Mouse (Mus musculus) cerebellum, postnatal 4 days (tissue): Measurements from ENCODE around the gene Mrpl4.

Experiments
- DNase-seq, 2 experiments: peaks; one replicate each; pipeline ENCODE4 v3.0.0; 2022; ENCODE audit warnings: low spot score in 2 of 2, mixed read lengths in 1 of 2

Mrpl4 gene

DNA sequence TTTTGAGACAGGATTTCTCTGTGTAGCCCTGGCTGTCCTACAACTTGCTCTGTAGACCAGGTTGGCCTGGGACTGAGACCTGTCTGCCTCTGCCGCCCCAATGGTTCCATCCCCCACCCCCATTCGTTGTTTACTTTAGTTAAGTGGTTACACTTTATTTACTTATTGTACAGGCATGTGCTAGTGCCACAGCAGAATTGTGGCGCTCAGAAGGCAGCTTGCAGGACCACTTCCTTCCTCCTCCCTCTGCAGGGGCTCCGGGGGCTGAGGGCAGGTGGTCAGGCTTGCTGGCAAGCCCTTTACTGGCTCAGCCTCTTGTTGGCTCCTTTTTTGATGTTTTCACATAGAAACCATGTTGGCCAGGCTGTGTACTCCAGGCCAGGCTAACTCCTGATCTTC lies 14.6 kb downstream of the Mrpl4 start:
- DNase-seq = no peak

DNA sequence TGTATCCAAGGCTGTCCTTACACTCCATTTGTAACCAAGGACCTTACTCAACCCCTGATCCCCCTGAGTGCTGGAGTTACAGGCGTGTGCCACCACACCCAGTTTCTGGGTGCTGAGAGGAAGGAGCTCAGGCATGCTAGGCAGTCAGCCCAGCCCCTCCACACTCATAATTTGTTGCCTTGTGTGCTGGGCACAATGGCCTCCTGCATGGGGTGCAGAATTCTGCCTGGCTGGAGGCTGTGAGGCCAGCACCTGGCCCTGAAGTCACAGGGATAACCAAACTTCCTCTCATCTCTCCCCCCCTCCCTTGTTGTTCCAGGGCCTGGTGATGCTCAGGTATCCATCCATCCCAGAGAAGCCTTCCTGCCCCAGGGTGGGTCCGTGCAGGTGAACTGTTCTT lies 16.1 kb downstream of the Mrpl4 start:
- no peak for DNase-seq

DNA sequence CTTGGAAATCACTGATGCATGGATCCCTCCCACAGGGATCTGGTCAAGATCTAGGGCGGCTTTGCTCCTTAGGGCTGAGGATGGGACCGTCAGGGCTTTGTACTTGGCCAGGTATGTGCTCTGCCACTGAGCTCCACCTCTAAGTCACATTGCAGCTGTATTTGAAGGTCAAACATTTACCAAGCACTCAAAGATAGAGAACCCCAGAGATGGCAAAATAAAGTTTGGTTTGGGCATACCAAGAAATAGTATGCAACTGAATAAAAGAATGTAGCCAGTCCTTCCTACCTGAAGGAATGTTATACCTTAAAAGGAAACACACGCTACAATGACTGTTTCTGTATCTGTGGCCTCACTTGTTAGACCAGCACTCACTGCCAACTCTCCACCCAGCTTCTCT lies 18.8 kb downstream of the Mrpl4 start:
- DNase-seq = no peak

DNA sequence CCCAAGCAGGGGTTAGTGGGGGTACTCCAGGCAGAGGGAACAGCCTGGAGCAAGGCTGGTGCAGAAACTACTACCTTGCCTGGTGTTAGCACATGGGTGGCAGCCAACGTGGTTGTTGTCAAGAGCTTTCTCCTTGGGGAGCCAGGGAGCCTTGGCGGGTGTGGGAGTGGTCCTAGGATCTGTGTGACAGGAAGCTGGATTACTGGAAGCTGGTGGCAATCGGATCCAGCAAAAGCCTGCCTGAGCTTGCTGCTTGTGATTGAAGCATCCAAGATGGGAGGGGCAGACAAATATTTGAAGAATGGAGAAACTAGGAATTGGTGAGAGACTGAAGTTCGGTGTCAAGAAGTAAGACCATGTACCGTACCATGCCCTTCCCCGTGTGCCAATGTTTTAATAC lies 19.8 kb downstream of the Mrpl4 start:
- no peak for DNase-seq

DNA sequence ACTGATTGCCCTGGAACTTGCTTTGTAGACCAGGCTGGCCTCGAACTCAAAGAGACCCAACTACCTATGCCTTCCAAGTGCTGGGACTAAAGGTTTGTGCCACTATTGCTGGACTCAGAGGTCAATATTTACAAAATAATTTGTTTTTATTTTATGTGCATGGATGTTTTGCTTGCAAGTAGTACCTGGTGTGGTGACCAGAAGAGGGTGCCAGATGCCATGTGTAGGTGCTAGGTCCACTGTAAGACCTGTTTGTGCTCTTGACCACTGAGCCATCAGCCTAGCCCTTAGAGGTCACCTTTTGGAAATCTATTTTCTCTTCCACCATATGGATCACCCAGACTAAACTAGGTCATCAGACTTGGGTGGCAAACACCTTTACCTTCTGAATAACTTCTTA lies 20.2 kb downstream of the Mrpl4 start:
- DNase-seq = no peak

DNA sequence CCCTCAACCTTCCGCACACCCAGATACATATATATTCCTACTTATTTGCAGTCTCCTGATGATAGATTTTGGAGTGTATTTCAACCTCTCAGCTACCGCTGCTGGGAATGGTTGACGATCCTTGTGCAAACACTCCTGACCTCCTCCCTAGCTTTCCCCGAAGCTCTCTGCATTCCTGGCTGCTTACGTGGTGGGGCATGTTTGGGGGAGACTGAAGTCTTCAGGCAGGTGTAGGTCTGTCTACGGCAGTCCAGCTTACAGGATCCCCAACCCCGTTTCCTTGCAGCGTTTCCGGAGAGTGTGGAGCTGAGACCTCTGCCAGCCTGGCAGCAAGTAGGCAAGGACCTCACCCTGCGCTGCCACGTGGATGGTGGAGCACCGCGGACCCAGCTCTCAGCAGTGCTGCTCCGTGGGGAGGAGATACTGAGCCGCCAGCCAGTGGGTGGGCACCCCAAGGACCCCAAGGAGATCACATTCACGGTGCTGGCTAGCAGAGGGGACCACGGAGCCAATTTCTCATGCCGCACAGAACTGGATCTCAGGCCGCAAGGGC lies 22.8 kb downstream of the Mrpl4 start:
- DNase-seq = no peak

DNA sequence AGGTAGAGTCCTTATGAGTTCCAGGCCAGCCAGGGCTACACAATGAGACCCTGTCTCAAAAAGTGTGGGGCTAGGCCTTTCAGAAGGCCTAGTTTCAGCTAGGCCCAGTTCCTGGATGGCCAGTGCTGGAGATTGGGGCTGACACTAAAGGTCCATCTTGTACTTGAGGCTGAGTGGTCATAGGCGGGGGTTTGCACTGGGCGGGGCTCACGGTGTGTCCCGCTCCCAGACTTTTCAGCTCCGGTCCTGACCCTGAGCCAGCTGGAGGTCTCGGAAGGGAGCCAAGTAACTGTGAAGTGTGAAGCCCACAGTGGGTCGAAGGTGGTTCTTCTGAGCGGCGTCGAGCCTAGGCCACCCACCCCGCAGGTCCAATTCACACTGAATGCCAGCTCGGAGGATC lies 24.3 kb downstream of the Mrpl4 start:
- no peak for DNase-seq

DNA sequence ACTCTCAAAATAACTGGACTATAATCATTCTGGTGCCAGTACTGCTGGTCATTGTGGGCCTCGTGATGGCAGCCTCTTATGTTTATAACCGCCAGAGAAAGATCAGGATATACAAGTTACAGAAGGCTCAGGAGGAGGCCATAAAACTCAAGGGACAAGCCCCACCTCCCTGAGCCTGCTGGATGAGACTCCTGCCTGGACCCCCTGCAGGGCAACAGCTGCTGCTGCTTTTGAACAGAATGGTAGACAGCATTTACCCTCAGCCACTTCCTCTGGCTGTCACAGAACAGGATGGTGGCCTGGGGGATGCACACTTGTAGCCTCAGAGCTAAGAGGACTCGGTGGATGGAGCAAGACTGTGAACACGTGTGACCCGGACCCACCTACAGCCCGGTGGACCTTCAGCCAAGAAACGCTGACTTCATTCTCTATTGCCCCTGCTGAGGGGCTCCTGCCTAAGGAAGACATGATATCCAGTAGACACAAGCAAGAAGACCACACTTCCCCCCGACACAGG lies 25.3 kb downstream of the Mrpl4 start:
- no peak for DNase-seq

DNA sequence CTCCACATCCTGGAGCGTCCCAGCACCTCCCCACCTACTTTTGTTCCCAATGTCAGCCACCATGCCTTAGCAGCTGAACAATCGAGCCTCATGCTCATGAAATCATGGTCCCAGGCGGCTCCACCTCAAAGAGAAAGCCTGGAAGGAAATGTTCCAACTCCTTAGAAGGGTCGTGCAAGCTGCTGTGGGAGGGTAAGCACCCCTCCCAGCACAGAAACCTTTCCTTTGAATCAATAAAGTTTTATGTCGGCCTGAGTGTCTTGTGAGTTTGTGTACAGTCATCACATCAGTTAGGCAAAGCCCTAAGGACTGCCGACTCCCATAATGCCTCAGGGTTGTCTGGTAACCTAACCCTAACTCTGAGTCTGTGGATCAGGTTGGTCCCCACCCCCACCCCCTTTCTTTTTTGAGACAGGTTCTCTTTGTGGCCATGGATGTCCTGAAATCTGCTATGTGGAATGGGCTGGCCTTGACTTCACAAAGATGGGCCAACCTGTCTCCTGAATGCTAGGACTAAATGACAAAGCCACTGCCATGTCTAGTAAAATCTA lies 26.1 kb downstream of the Mrpl4 start:
- DNase-seq = no peak

DNA sequence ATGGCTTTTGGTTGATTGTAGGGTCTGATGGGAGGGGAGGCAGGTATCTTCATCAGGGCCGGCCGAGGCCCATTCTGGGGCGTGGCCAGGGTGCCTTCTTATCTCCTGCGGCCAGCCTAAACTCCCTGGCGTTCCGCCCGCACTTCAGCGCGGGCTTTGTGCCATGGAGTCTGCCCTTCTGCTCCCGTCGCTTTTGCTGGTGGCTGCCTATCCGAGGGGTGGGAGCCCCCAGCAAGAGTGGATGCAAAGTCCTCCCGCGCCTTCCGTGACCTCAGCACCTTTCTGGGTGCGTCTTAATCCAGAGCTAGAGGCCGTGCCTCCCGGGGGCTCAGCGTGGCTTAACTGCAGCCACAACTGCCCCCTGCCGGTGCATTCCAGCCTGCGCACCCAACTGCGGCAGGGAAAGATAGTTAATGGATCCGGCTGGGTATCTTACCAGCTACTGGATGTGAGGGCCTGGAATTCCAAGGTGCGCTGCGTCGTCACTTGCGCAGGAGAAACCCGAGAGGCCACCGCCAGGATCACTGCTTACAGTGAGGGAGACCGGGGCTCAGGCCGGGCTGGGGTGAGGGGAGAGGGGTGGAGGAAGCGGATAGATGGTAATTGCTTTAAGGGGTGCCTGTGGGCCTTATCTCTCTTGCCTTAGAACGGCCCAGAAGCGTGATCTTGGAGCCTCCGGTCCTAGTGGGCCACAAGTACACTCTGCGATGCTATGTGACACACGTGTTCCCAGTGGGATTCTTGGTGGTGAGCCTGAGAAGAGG lies 26.9 kb downstream of the Mrpl4 start, which contains the start of gene Icam4:
TSS of gene Icam4 (plus strand) at position 83 of the 764 bp plus-strand sequence.
- peak; percentile 36 to 71 for DNase-seq

DNA sequence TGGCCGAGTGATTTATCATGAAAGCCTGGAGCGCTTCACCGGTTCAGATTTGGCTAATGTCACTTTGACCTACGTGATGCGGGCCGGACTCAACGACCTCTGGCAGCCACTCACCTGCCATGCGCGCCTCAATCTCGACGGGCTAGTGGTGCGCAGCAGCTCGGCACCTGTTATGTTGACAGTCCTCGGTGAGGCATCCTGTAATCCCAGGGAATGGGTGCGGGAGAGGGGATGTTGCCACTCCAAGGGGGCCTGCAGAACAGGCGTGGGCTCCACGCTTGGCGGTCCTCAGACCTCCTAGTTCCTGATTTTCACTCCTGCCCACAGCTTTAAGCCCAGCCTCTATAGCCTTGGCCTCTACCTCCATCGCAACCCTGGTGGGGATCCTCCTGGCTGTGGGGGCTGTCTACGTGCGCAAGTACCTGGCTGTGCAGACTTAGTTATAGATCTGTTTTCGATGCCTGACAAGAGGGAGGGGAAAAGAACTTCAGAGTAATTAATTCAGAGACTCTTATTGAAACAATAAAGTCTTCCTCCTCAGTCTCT lies 27.6 kb downstream of the Mrpl4 start:
- no peak for DNase-seq

DNA sequence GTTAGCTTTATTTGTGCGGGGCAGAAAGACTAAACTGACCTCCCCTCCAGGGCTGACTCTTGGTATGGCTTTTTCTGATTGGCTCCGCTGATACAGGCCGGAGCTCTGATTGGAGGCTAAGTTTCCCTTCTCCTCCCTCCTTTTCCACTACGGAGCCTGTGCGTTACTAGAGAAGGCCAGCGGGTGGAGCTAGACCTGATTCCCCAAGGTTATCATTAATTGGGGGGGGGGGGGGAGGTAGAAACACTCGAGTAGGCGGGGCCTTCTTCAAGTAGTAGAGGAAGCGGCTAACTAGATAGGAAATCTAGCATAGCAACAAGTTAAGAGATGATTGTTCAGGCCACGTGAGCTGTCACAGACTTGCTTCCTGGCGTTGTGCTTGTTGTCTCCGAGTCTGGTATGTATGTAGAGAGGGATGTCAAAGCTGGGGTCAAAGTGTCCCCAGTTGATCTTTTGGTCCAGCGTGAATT lies 28.3 kb downstream of the Mrpl4 start:
- DNase-seq = peak; percentile 62 to 80

DNA sequence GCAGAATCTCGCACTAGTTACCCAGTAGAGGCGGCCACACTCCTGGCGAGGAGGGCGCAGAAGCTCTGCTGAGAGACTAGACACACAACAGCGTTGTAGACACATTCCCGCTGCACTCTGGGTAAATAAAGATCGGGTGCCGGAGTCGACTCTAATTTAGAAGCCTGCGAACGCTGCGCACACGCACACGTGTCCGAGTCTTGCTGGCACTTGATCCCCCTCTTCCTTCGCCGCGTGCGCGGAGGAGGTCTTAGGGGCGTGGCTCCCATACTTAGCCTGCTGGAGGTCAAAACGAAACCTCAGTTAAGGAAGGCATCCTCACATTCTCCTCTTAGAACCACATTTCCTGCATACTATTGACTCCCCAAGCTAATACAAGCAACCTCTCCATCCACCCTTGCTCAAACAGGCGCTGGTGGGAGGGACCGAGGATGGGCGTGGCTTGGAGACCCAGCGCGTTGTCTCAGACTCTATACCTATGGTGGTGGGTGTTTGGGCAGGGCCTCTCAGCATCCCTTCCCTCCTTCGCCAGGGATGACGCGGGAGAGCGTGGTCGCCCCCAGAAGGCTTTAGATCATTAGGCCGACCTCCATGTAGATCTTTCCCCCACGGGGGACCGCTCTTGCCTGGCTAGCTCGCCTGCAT lies 28.8 kb downstream of the Mrpl4 start:
- DNase-seq = peak in 1 of 2 experiments; percentile 43

DNA sequence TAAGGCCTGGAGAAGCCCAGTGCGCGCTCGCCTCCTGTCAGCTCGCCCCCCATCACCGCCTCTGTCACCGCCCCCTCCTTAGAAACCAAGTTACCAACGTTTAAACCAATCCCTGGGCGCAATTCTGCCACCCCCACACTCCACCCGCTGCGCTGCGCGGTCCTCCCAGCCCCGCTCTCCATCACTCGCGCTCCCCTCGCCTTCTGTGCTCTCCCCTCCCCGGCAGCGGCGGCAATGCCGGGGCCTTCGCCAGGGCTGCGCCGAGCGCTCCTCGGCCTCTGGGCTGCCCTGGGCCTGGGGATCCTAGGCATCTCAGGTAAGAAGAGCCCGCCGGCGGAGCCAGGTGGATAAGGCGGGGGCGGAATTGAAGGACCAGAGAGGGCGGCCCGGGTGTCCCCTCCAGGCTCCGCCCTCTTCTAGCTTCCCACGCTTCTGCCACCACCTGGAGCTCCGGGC lies 29.4 kb downstream of the Mrpl4 start, which contains the start of gene Icam5:
TSS of gene Icam5 (plus strand) at position 178 of the 456 bp plus-strand sequence.
- no peak for DNase-seq

DNA sequence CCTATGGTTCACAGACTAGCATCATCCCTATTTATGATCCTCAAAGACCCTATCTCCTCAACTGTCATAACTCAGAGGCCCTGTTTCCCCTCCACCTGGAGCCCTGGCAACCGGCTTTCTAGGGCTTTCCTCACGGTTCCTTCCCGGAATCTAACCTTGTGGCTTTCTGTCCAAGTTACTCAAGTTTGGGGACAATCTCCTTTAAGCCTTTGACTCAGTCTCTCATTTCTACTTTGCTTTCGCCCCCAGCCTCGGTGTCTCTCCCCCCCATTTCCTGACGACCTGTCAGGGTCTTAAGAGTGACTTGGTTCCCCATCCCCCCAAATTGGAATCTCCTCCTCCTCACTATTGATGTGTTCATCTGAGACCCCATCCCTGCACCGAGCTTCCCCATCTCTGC lies 30.0 kb downstream of the Mrpl4 start:
- no peak for DNase-seq

DNA sequence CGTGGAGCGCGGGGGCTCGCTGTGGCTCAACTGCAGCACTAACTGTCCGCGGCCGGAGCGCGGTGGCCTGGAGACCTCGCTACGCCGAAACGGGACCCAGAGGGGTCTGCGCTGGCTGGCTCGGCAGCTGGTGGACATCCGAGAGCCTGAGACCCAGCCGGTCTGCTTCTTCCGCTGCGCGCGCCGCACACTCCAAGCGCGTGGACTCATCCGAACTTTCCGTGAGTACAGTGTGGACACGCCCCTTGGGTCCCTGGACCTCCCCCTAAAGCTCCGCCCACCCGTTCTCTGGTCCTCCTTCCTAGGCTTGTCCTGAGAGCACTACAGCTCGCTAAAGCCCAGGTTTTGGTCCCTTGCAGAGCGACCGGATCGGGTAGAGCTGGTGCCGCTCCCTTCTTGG lies 30.6 kb downstream of the Mrpl4 start:
- DNase-seq = peak in 1 of 2 experiments; percentile 44

DNA sequence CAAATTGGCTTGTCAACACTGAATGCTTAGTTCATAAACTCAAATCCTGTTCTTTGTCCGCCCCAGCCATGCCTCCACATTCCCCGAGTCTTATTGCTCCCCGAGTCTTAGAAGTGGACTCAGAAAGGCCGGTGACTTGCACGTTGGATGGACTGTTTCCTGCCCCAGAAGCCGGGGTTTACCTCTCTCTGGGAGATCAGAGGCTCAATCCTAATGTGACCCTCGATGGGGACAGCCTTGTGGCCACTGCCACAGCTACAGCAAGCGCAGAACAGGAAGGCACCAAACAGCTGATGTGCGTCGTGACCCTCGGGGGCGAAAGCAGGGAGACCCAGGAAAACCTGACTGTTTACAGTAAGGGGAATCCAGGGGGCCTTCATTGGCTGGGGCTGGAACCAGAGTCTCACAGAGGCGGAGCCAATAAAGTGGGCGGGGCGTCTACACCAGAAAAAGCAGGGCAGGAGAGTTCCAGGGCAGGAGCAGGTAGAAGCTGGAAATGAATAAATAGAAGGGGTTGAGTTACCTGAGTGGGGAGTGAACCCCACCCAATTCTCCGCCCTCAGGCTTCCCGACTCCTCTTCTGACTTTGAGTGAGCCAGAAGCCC lies 32.0 kb downstream of the Mrpl4 start:
- DNase-seq = no peak

DNA sequence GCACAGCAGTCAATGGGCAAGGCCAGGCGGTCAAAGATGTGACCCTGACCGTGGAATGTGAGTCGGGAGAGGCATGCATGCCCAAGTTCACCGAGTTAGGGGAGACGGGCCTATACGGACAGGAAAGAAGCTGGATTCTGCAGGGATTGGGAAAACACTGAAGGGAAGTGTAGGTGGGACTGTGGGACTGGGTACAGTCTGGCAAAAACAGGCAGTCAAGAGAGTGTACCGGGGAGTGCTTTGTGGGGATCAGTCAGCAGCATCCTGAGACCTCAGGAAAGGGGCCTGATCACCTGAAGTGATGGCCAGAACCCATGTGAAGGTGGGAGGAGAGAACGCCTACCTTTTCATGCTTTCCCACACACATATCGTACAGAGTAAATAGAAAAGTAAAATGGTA lies 33.0 kb downstream of the Mrpl4 start:
- DNase-seq = no peak

DNA sequence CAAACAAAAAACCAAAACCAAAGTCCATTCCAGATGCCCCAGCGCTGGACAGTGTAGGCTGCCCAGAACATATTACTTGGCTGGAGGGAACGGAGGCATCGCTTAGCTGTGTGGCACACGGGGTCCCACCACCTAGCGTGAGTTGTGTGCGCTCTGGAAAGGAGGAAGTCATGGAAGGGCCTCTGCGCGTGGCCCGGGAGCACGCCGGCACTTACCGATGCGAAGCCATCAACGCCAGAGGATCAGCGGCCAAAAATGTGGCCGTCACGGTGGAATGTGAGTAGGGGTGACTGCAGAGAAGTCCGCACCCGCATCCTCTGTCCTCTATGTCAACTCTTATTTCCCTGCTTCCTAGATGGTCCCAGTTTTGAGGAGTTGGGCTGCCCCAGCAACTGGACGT lies 33.6 kb downstream of the Mrpl4 start:
- no peak for DNase-seq

DNA sequence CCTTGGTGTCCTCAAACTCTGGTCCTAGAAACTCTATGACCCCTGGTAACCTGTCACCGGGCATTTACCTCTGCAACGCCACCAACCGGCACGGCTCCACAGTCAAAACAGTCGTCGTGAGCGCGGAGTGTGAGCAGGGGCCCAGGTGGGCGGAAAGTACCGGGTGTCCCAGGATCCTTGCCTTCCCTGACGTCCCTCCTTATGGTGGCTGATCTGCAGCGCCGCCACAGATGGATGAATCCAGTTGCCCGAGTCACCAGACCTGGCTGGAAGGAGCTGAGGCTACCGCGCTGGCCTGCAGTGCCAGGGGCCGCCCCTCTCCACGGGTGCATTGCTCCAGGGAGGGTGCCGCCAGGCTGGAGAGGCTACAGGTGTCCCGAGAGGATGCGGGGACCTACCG lies 34.1 kb downstream of the Mrpl4 start:
- no peak for DNase-seq

DNA sequence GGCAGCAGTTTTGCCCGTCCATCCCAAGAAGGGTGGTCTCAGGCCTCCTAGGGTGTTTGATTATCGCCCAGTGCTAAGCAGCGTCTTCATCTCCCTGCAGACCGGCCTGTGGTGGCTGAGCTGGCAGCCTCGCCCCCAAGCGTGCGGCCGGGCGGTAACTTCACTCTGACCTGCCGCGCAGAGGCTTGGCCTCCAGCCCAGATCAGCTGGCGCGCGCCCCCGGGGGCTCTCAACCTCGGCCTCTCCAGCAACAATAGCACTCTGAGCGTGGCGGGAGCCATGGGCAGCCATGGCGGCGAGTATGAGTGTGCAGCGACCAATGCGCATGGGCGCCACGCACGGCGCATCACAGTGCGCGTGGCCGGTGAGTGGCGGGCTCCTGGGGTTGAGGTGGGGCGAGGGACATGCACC lies 34.9 kb downstream of the Mrpl4 start:
- DNase-seq = peak in 1 of 2 experiments; percentile 25

DNA sequence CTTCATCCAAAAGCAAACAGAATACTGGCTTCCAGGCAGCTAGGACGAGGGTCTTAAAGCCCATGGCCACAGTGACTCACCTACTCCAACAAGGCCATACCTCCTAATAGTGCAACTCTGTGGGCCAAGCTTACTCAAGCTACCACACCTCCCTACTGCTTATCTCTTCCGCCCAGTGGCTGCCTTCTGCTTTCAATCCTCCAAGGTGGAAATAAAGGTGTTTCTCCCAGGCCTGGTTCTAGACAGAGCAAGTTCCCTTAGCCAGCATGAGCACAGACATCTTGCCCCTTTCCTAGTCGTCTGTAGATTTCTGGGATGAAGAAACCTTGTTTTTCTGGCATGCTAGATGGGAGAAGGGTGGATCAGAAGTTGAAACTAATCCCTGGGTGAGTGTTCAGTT lies 37.2 kb downstream of the Mrpl4 start:
- no peak for DNase-seq
